Mouse (Mus musculus) embryonic facial prominence, embryonic 14.5 days (tissue): ENCODE results near the gene Rfx4. TPM values are rescaled to one million over a fixed set of nuclear protein-coding genes. Genes with fewer than 3 reads are reported as not detected.

Source experiments
- ATAC-seq: fragments of 200-750 bp; cut with Nextera tagmentation; 2 replicates; pipeline ENCODE4 v1.8.0; 2017; ENCODE audit warnings: low read depth, moderate number of reproducible peaks, moderate TSS enrichment
- DNase-seq: peaks from one replicate; pipeline ENCODE4 v3.0.0-alpha.2; 2015; ENCODE audit warnings: low spot score
- H3K27ac ChIP-seq: fragments of 300-500 bp; sonication (generic); replicated peaks from 2 replicates; pipeline ENCODE4 v1.5.1; 2014; ENCODE audit warnings: low read depth, mild to moderate bottlenecking, low read length, moderate library complexity
- H3K27me3 ChIP-seq: fragments of 300-500 bp; sonication (generic); replicated peaks from 2 replicates; pipeline ENCODE4 v1.6.1; 2014; ENCODE audit warnings: low read length; ENCODE audit not compliant: control insufficient read depth, insufficient read depth
- H3K36me3 ChIP-seq: fragments of 300-500 bp; sonication (generic); 2 replicates; pipeline ENCODE4 v1.6.1; 2014; ENCODE audit warnings: low read length, mixed read lengths; ENCODE audit not compliant: control insufficient read depth, insufficient read depth
- H3K4me1 ChIP-seq: fragments of 300-500 bp; sonication (generic); 2 replicates; pipeline ENCODE4 v1.6.1; 2014; ENCODE audit warnings: antibody characterized with exemption, low read length; ENCODE audit not compliant: control insufficient read depth, insufficient read depth
- H3K4me2 ChIP-seq: fragments of 300-500 bp; sonication (generic); 2 replicates; pipeline ENCODE4 v1.6.1; 2014; ENCODE audit warnings: low read depth, mild to moderate bottlenecking, low read length, moderate library complexity, mixed read lengths
- H3K4me3 ChIP-seq: fragments of 300-500 bp; sonication (generic); 2 replicates; pipeline ENCODE4 v1.5.1; 2014; ENCODE audit warnings: low read depth, mild to moderate bottlenecking, low read length
- H3K9ac ChIP-seq: fragments of 300-500 bp; sonication (generic); 2 replicates; pipeline ENCODE4 v1.6.1; 2014; ENCODE audit warnings: low read depth, mild to moderate bottlenecking, low read length, moderate library complexity, mixed read lengths
- H3K9me3 ChIP-seq: fragments of 300-500 bp; sonication (generic); 2 replicates; pipeline ENCODE4 v1.6.1; 2016; ENCODE audit warnings: low read length; ENCODE audit not compliant: control insufficient read depth
- WGBS: fragments of 180-500 bp; shearing (Covaris S2); extraction: QIAGEN DNeasy Blood & Tissue Kit; methylation state at CpG from one replicate; pipeline ENCODE4 v1.1.7; 2014; 5-methylcytosine and 5-hydroxymethylcytosine counted together
- polyA plus RNA-seq: library from polyadenylated mRNA; unstranded; fragments of >200 nt; fragmentation: Nextera tagmentation; extraction: Ambion mirVana; gene quantifications from 2 replicates; pipeline ENCODE4 v1.2.1, GENCODE M21; 2014

Gene Rfx4
- polyA plus RNA-seq, 1 experiment from 2014 or later = 0.15 TPM

DNA sequence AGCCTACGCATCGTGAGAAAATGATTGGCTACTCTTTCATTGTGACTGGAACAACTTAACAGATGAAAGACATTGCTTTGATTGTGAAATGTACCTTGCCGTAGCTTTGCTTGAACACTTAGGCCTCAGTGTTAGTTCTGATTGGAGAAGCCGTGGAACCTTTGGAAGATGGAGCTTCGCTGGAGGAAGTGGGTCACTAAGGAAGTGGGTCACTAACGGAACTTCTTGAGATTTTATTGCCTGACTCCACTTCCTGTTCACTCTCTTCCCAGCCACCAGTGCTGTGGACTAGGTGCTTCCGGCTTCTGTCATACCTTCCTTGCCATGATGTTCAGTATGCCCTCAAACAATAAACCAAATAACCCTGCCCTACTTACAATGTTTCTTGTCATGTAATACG lies 73.1 kb downstream of the Rfx4 start:
- Histone ChIP-seq H3K27me3 (no peaks in the 10 kb centered on the region), H3K4me1 (no peaks in the 10 kb centered on the region), H3K27ac (no peak overlapping the region), H3K4me3 (no peak overlapping the region), H3K9ac (no peak overlapping the region), H3K4me2 (no peak overlapping the region), H3K9me3 (no peaks in the 10 kb centered on the region), H3K36me3 (no peaks in the 10 kb centered on the region)
- 79% methylated on average over 8 of the region's 8 CpGs for WGBS
- ATAC-seq (no peak), DNase-seq (no peak)

DNA sequence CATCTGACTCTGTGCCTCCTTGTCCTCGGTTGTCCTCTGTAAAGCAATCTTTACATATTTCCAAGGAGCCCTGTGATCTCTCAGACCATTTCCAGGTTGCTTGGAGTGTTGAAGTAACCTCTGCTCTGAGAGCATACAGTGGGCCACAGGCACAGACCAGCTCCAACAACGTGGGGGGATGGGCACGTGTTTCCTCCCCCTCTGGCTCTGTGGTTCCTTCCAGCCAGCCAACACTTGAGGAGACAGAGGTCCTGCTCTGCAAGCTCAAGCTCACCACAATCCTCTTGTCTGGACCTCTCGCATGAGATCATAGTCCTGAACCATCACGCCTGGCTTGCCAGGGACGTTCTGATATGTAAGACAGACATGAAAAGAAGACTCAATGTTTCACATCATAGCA lies 79.7 kb downstream of the Rfx4 start:
- Histone ChIP-seq H3K9me3 (no peaks in the 10 kb centered on the region), H3K4me2 (no peak overlapping the region), H3K27ac (no peak overlapping the region), H3K4me1 (no peaks in the 10 kb centered on the region), H3K4me3 (no peak overlapping the region), H3K36me3 (no peaks in the 10 kb centered on the region), H3K27me3 (no peaks in the 10 kb centered on the region), H3K9ac (no peak overlapping the region)
- 63% methylated on average over 6 of the region's 6 CpGs for WGBS
- DNase-seq (no peak), ATAC-seq (no peak)

DNA sequence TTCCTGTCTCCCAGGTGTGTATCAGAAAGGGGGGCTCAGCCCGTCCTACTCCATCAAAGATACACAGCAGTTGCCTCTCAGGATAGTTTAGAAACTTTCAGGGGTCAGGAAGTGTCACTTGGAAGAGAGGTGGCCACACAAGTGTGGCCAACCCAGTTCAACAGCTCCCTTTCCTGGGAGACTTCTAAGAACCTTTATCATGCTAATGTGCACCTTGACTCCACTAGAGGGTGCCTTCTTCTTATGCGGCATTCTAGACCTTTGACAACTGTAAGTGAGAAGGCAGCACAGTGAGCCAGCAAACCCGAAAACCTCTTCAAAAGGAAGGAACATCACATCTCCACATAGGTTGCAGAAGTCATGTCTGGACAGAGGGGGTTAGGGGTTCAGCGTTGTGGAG lies 80.2 kb downstream of the Rfx4 start:
- peak; percentile 33; the same call in 1 of the 2 replicates for ATAC-seq

DNA sequence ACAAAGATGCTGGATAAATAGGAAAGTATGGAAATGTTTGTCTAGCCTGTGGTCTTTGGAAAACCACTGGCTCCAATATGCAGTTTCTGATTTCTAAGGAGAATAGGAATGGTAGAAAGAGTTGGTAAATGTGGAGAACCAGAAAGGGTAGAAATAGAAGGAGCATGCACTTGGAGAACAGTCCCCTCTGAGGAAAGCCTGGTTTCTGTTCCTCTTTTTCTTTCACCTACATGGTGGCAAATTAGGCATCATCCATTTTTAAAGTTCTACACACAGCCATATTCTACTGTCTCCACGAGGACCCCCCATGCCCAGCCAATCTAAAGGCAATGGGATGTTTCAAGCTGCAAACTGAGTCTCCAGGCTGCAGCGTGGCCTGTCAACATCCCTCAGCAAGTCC lies 81.5 kb downstream of the Rfx4 start:
- DNase-seq (no peak), ATAC-seq (no peak)
- no peak overlapping the region for H3K4me3 ChIP-seq
- H3K4me1 ChIP-seq = no peaks in the 10 kb centered on the region
- H3K27me3 ChIP-seq = no peaks in the 10 kb centered on the region
- no peaks in the 10 kb centered on the region for H3K36me3 ChIP-seq
- H3K27ac ChIP-seq = no peak overlapping the region
- H3K9ac ChIP-seq = no peak overlapping the region
- H3K4me2 ChIP-seq = no peak overlapping the region
- no peaks in the 10 kb centered on the region for H3K9me3 ChIP-seq
- WGBS = 77% methylated on average over 2 of the region's 2 CpGs

More for the DNA sequence above, 80.2 kb downstream of the Rfx4 start:
- no peaks in the 10 kb centered on the region for H3K36me3 ChIP-seq
- no peak overlapping the region for H3K4me3 ChIP-seq
- no peak overlapping the region for H3K4me2 ChIP-seq
- H3K4me1 ChIP-seq = no peaks in the 10 kb centered on the region
- DNase-seq = peak; percentile 76
- 24% methylated on average over 4 of the region's 4 CpGs for WGBS
- H3K27ac ChIP-seq = no peak overlapping the region
- no peaks in the 10 kb centered on the region for H3K27me3 ChIP-seq
- H3K9me3 ChIP-seq = no peaks in the 10 kb centered on the region
- H3K9ac ChIP-seq = no peak overlapping the region

GRCm38 (mm10) chr10:84838850-84839473 lies 83.1 kb downstream of the Rfx4 start:
- no peak overlapping the region for H3K9ac ChIP-seq
- H3K4me3 ChIP-seq = no peak overlapping the region
- DNase-seq = no peak
- 73% methylated on average over 7 of the region's 7 CpGs for WGBS
- H3K36me3 ChIP-seq = no peaks in the 10 kb centered on the region
- no peak for ATAC-seq
- H3K27ac ChIP-seq = no peak overlapping the region
- no peaks in the 10 kb centered on the region for H3K9me3 ChIP-seq
- H3K27me3 ChIP-seq = no peaks in the 10 kb centered on the region
- H3K4me2 ChIP-seq = no peak overlapping the region
- H3K4me1 ChIP-seq = no peaks in the 10 kb centered on the region

GRCm38 (mm10) chr10:84846638-84847037 lies 90.8 kb downstream of the Rfx4 start:
- H3K36me3 ChIP-seq = no peaks in the 10 kb centered on the region
- no peak for ATAC-seq

GRCm38 (mm10) chr10:84851981-84852979 lies 96.4 kb downstream of the Rfx4 start:
- WGBS = 53% methylated on average over 12 of the region's 12 CpGs
- H3K27ac ChIP-seq = no peak overlapping the region
- no peaks in the 10 kb centered on the region for H3K36me3 ChIP-seq
- peaks cover 7% of the 10 kb centered on the region; the same call in 1 of the 2 replicates for H3K4me1 ChIP-seq
- H3K4me2 ChIP-seq = no peak overlapping the region
- ATAC-seq (peak; percentile 84), DNase-seq (peak; percentile 85)
- H3K9me3 ChIP-seq = no peaks in the 10 kb centered on the region
- no peaks in the 10 kb centered on the region for H3K27me3 ChIP-seq
- H3K4me3 ChIP-seq = no peak overlapping the region
- no peak overlapping the region for H3K9ac ChIP-seq

More at GRCm38 (mm10) chr10:84846638-84847037, 90.8 kb downstream of the Rfx4 start:
- Histone ChIP-seq H3K27ac (no peak overlapping the region), H3K27me3 (no peaks in the 10 kb centered on the region), H3K4me1 (no peaks in the 10 kb centered on the region), H3K9me3 (no peaks in the 10 kb centered on the region), H3K4me3 (no peak overlapping the region), H3K4me2 (no peak overlapping the region), H3K9ac (no peak overlapping the region)
- 73% methylated on average over 5 of the region's 5 CpGs for WGBS
- no peak for DNase-seq

DNA sequence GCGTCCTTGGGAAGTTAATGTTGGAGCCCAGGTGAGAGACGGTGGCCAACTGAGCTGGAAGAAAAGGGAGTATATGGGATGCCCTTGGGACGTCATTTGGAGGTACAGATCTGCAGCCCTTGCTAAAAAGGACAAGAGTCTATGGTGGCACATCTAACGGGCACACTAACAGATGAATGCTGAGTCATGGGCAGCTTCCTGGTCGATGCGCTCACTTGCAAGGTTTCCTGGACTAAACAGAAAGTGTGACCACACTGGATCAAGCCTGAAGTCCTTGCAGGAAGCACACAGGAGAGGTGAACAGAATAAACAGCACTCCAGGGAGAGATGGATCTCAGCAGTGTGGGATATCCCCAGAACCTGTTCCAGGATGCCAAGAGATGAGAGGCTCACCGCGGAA lies 98.2 kb downstream of the Rfx4 start:
- WGBS = 89% methylated on average over 8 of the region's 8 CpGs
- ATAC-seq = no peak

More for the DNA sequence above, 98.2 kb downstream of the Rfx4 start:
- Histone ChIP-seq H3K27me3 (no peaks in the 10 kb centered on the region), H3K36me3 (no peaks in the 10 kb centered on the region), H3K4me3 (no peak overlapping the region), H3K9ac (no peak overlapping the region), H3K27ac (no peak overlapping the region), H3K4me1 (peaks cover 12% of the 10 kb centered on the region), H3K9me3 (no peaks in the 10 kb centered on the region), H3K4me2 (no peak overlapping the region)
- no peak for DNase-seq
